Mouse (Mus musculus) liver, adult 2 months (tissue): Measurements from ENCODE around the gene Asnsd1. TPM values are rescaled to one million over a fixed set of nuclear protein-coding genes. Genes with fewer than 3 reads are reported as not detected.
A peak's percentile ranks its signal among the peaks of the same experiment; 100 is the strongest.
"Not testable (repeated sequence)": the region's sequence is repeated elsewhere in the genome, so short reads cannot be mapped to it uniquely, and the experiment has no call there.

Experiments used
- DNase-seq: peaks from one replicate; pipeline ENCODE4 v3.0.0-alpha.2; 2011; ENCODE audit warnings: low read depth, low spot score; ENCODE audit errors: extremely low read depth
- H3K27ac ChIP-seq: fragments of 200-500 bp; replicated peaks from 2 replicates; pipeline ENCODE4 v1.5.1; 2012; ENCODE audit warnings: low read depth, mild to moderate bottlenecking, control low read depth, inconsistent platforms, low read length; ENCODE audit not compliant: insufficient read depth
- H3K27me3 ChIP-seq: fragments of 200-500 bp; 2 replicates; pipeline ENCODE4 v1.6.1; 2012; ENCODE audit warnings: mild to moderate bottlenecking, moderate library complexity, low read length, inconsistent platforms; ENCODE audit not compliant: control insufficient read depth, insufficient read depth
- H3K36me3 ChIP-seq: fragments of 200-500 bp; 2 replicates; pipeline ENCODE4 v1.6.1; 2012; ENCODE audit warnings: low read length, inconsistent platforms; ENCODE audit not compliant: control insufficient read depth, insufficient read depth
- H3K4me1 ChIP-seq: fragments of 200-500 bp; 2 replicates; pipeline ENCODE4 v1.6.1; 2011; ENCODE audit warnings: low read length; ENCODE audit not compliant: control insufficient read depth, insufficient read depth
- H3K4me3 ChIP-seq: fragments of 200-500 bp; 2 replicates; pipeline ENCODE4 v1.5.1; 2011; ENCODE audit warnings: low read depth, mild to moderate bottlenecking, control low read depth, low read length, moderate library complexity; ENCODE audit not compliant: insufficient read depth
- H3K79me2 ChIP-seq: fragments of 200-500 bp; 2 replicates; pipeline ENCODE4 v1.6.1; 2012; ENCODE audit warnings: inconsistent platforms, mild to moderate bottlenecking, low read length, moderate library complexity; ENCODE audit not compliant: control insufficient read depth, insufficient read depth
- H3K9ac ChIP-seq: fragments of 200-500 bp; 2 replicates; pipeline ENCODE4 v1.6.1; 2012; ENCODE audit warnings: low read depth, mild to moderate bottlenecking, control low read depth, inconsistent platforms, low read length
- CTCF ChIP-seq: fragments of 200-500 bp; IDR thresholded peaks from 2 replicates; pipeline ENCODE4 v1.5.1; 2011; ENCODE audit warnings: low read depth, low read length, control low read depth
- POLR2A ChIP-seq: fragments of 200-500 bp; IDR thresholded peaks from 2 replicates; pipeline ENCODE4 v1.6.1; 2011; ENCODE audit warnings: low read length, control low read depth; ENCODE audit not compliant: insufficient read depth; ENCODE audit errors: extremely low read depth
- whole genome bisulfite sequencing: fragments of 180-500 bp; shearing (Covaris S2); methylation state at CpG from one replicate; pipeline ENCODE4 v1.1.7; 2018; 5-methylcytosine and 5-hydroxymethylcytosine counted together
- polyA plus RNA-seq: library from polyadenylated mRNA; depleted of rRNA; stranded (reverse); fragments of >200 nt; gene quantifications from 2 replicates; pipeline ENCODE4 v1.2.3, GENCODE M21; 2012
- total RNA-seq: library from RNA; depleted of rRNA; stranded (reverse); fragments of >200 nt; gene quantifications from 2 replicates; pipeline ENCODE4 v1.2.3, GENCODE M21; 2014

The Asnsd1 gene
- total and polyA plus RNA-seq, 2 experiments, result 4.5 to 34.2 TPM

- no peaks in the 10 kb centered on the region for H3K79me2 ChIP-seq
These were observed 6.4 kb upstream of the Asnsd1 start for GRCm38 (mm10) chr1:53358988-53359387.

DNA sequence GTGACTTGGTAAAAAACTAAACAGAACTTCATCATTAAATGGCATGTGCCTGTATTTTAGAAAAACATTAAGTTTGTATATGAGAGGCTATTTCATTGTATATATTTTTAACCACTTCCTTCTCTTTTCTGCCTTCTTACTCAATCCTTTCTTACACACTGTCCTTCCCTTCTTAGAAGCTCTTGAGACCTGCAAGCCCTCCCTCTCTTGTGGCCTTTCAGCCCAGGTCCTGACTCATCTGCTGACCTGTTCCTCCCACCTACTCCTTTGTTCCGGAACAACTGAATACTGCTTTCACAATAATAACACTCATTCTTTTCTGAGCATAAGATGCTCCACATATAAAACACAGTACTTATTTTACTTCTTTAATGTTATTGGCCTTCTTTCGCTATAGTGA lies 11.5 kb downstream of the Asnsd1 start:
- Histone ChIP-seq H3K27ac (no peak overlapping the region), H3K4me3 (no peak overlapping the region), H3K36me3 (peaks cover 17% of the 10 kb centered on the region), H3K27me3 (no peaks in the 10 kb centered on the region), H3K79me2 (no peaks in the 10 kb centered on the region), H3K4me1 (no peaks in the 10 kb centered on the region), H3K9ac (no peak overlapping the region)
- 97% methylated on average over 2 of the region's 2 CpGs for WGBS
- TF ChIP-seq POLR2A, result no peak
- no peak for TF ChIP-seq CTCF
- DNase-seq, result no peak

More at GRCm38 (mm10) chr1:53358988-53359387, 6.4 kb upstream of the Asnsd1 start:
- Histone ChIP-seq H3K27ac (no peak overlapping the region), H3K36me3 (no peaks in the 10 kb centered on the region), H3K9ac (no peak overlapping the region), H3K4me3 (no peak overlapping the region), H3K4me1 (no peaks in the 10 kb centered on the region), H3K27me3 (no peaks in the 10 kb centered on the region)
- DNase-seq, result peak; percentile 1
- no peak for TF ChIP-seq CTCF
- no peak for TF ChIP-seq POLR2A

GRCm38 (mm10) chr1:53337403-53337802 lies 15.1 kb downstream of the Asnsd1 start:
- H3K79me2 ChIP-seq, H3K27me3 ChIP-seq, H3K4me3 ChIP-seq, H3K27ac ChIP-seq, H3K4me1 ChIP-seq, DNase-seq, H3K9ac ChIP-seq, H3K36me3 ChIP-seq: not testable (repeated sequence)
- WGBS, result 52% methylated on average over 2 of the region's 2 CpGs

DNA sequence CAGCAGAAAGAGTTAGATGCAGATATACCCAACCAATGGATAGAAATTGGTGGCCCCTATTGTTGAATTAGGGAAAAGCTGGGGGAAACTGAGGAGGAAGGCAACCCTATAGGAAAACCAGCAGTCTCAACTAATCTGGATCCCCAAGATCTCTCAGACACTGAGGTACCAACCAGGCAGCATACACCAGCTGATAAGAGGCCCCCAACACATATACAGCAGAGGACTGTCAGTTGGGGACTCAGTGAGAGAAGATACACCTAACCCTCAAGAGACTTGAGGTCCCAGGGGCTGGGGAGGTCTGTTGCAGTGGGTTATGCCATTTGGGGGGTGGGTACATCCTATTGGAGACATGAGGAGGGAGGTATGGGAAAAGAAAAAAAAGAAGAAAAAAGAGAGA lies 17.1 kb downstream of the Asnsd1 start:
- TF ChIP-seq CTCF (no peak), POLR2A (no peak)
- H3K27ac ChIP-seq, result no peak overlapping the region

DNA sequence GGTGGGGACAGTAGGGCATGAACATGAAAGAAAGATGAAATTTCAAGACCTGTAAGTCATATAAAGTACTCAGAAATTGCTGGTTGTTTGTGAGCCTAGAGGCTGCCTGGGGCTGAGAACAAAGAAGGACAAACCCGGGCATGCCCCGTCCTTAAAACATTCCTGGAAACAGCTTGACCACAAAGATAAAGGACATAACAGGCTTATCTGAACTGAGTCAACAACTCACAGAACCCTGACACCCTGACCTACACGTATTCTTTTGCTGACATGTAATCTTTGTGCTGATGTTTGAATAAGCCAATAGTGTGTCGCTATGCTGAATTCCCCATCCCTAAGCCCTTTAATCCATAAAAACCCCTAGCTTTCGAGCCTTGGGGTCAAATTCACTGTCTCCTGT lies 19.0 kb downstream of the Asnsd1 start:
- H3K27me3 ChIP-seq, H3K4me3 ChIP-seq, H3K27ac ChIP-seq, H3K9ac ChIP-seq, H3K4me1 ChIP-seq, DNase-seq, H3K36me3 ChIP-seq, H3K79me2 ChIP-seq: not testable (repeated sequence)
- 41% methylated on average over 5 of the region's 5 CpGs for WGBS

More for the DNA sequence above, 17.1 kb downstream of the Asnsd1 start:
- H3K79me2 ChIP-seq, result no peaks in the 10 kb centered on the region
- DNase-seq, result no peak
- H3K4me3 ChIP-seq, result no peak overlapping the region
- H3K4me1 ChIP-seq, result no peaks in the 10 kb centered on the region
- no peaks in the 10 kb centered on the region for H3K36me3 ChIP-seq
- no peak overlapping the region for H3K9ac ChIP-seq
- H3K27me3 ChIP-seq, result no peaks in the 10 kb centered on the region

- DNase-seq, result no peak
- H3K79me2 ChIP-seq, result no peaks in the 10 kb centered on the region
- no peak overlapping the region for H3K4me3 ChIP-seq
- WGBS, result 90% methylated on average over 5 of the region's 5 CpGs
- TF ChIP-seq CTCF, result no peak
- no peak for TF ChIP-seq POLR2A
- no peaks in the 10 kb centered on the region for H3K4me1 ChIP-seq
- no peaks in the 10 kb centered on the region for H3K27me3 ChIP-seq
- H3K36me3 ChIP-seq, result peaks cover 16% of the 10 kb centered on the region
- H3K9ac ChIP-seq, result no peak overlapping the region
- no peak overlapping the region for H3K27ac ChIP-seq
These were observed 27.6 kb downstream of the Asnsd1 start for GRCm38 (mm10) chr1:53324827-53325494.
